ENCODE assay signal across 14 mouse cellular contexts in the genomic region with DNA sequence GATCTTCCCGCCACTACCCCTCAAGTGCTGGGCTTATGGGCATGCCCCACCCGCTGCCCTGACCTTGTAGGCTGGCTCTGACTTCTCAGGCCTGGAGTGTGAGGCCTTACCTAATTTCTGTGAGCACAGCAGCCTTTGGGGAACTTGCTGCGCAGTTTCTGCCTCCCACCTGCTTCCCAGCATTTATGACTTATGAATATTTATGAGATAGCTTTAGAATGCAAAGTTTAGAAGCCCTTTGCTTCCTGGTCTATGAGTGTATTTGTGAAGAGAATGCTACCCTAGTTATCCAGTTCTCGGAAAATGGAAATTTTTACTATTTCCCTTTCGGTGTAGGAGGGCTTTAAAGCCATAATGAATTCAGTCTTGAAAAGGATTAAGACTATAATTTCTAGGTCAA. TPM values are rescaled to one million over a fixed set of nuclear protein-coding genes. Genes with fewer than 3 reads are reported as not detected.
DNase-seq lines count a peak whose midpoint lies in the region; ATAC-seq and TF ChIP-seq lines count a peak whose summit lies in the region.
"Had no signal": no experiment of that assay in that cellular context is flagged by ENCODE, and none has a peak within 500 bp of the region (broad histone marks: within the 10 kb centered on the region; RNA-seq: fewer than 3 reads in every experiment).

No protein-coding gene starts in this region.

- intact Hi-C loops in left cerebral cortex, postnatal 14 days (cut with DNase I), result no loop called here

- peak overlapping the region; percentile 95; the same call in 1 of the 2 replicates for H3K27ac ChIP-seq in forebrain, embryonic 15.5 days (replicated peaks)
- H3K27ac ChIP-seq in forebrain, embryonic 10.5 days, result no peak overlapping the region
- peak overlapping the region; percentile 97; the same call in 1 of the 2 replicates for H3K27ac ChIP-seq in forebrain, postnatal 0 days (ENCODE audit: low read depth, low read length)
- H3K27ac ChIP-seq in midbrain, embryonic 16.5 days (ENCODE audit: low read length), result peak overlapping the region; percentile 98
- H3K27ac ChIP-seq: heart, embryonic 15.5 days; lung, embryonic 15.5 days had no signal

- H3K27me3 ChIP-seq in forebrain, embryonic 15.5 days, result no peaks in the 10 kb centered on the region
- H3K27me3 ChIP-seq in forebrain, embryonic 10.5 days (ENCODE audit: poor library complexity, severe bottlenecking), result peaks cover 51% of the 10 kb centered on the region
- H3K27me3 ChIP-seq in forebrain, postnatal 0 days (ENCODE audit: insufficient read depth, low read length), result no peaks in the 10 kb centered on the region
- no peaks in the 10 kb centered on the region for H3K27me3 ChIP-seq in midbrain, embryonic 16.5 days (ENCODE audit: control insufficient read depth, insufficient read depth, low read depth, low read length)

- H3K9me3 ChIP-seq in forebrain, embryonic 15.5 days, result no peaks in the 10 kb centered on the region
- no peaks in the 10 kb centered on the region for H3K9me3 ChIP-seq in forebrain, embryonic 10.5 days
- H3K9me3 ChIP-seq in forebrain, postnatal 0 days (ENCODE audit: low read length), result no peaks in the 10 kb centered on the region
- no peaks in the 10 kb centered on the region for H3K9me3 ChIP-seq in midbrain, embryonic 16.5 days (replicated peaks; ENCODE audit: control insufficient read depth, low read length, poor library complexity, severe bottlenecking)
- H3K9me3 ChIP-seq: embryonic facial prominence, embryonic 10.5 days; heart, embryonic 15.5 days; lung, embryonic 15.5 days had no signal

- H3K4me2 ChIP-seq in forebrain, embryonic 15.5 days (replicated peaks), result peak overlapping the region; percentile 70
- H3K4me2 ChIP-seq in forebrain, postnatal 0 days (ENCODE audit: low read depth), result peak overlapping the region; percentile 74
- peak overlapping the region; percentile 75 for H3K4me2 ChIP-seq in midbrain, embryonic 16.5 days (ENCODE audit: low read length)

- peak overlapping the region; percentile 63 for H3K4me3 ChIP-seq in forebrain, embryonic 15.5 days
- no peak overlapping the region for H3K4me3 ChIP-seq in forebrain, embryonic 10.5 days
- H3K4me3 ChIP-seq in forebrain, postnatal 0 days (ENCODE audit: low read depth, low read length), result peak overlapping the region; percentile 57
- peak overlapping the region; percentile 65 for H3K4me3 ChIP-seq in midbrain, embryonic 16.5 days (ENCODE audit: low read depth, low read length)

- TF ChIP-seq CTCF in forebrain, postnatal 0 days (IDR thresholded peaks at IDR 0.05; ENCODE audit: low read depth), result no peak

- ATAC-seq in forebrain, embryonic 15.5 days (replicated peaks), result no peak
- no peak for ATAC-seq in forebrain, postnatal 0 days
- ATAC-seq in midbrain, embryonic 16.5 days, result no peak
- ATAC-seq in megakaryocyte-erythroid progenitor cell, adult 5-6 weeks (replicated peaks; ENCODE audit: low FRiP score, low TSS enrichment, poor library complexity, severe bottlenecking), result no peak
- ATAC-seq: activated CD4-positive, CD25-positive, alpha-beta regulatory T cell, adult 4 months had no signal

- no peaks in the 10 kb centered on the region for H3K36me3 ChIP-seq in forebrain, embryonic 15.5 days
- H3K36me3 ChIP-seq in forebrain, embryonic 10.5 days (replicated peaks), result no peaks in the 10 kb centered on the region
- H3K36me3 ChIP-seq in forebrain, postnatal 0 days (ENCODE audit: insufficient read depth), result no peaks in the 10 kb centered on the region
- H3K36me3 ChIP-seq in midbrain, embryonic 16.5 days (ENCODE audit: control insufficient read depth, insufficient read depth, low read length), result no peaks in the 10 kb centered on the region
- H3K36me3 ChIP-seq: embryonic facial prominence, embryonic 10.5 days; heart, embryonic 15.5 days; lung, embryonic 15.5 days had no signal

- no peak for DNase-seq in forebrain, embryonic 10.5 days (ENCODE audit: extremely low spot score, low spot score)
- DNase-seq in left cerebral cortex, postnatal 14 days (ENCODE audit: low spot score in 2 of 2), result peak; percentile 36 to 42
- DNase-seq in left cerebral cortex, adult 9 months (ENCODE audit: low spot score in 2 of 2), result no peak
- no peak for DNase-seq in forebrain, postnatal 0 days
- no peak for DNase-seq in urinary bladder, adult 2 months (ENCODE audit: low spot score)
- DNase-seq: adrenal gland, postnatal 36 days; kidney, adult 9 months had no signal

- peaks cover 32% of the 10 kb centered on the region for H3K4me1 ChIP-seq in forebrain, embryonic 15.5 days
- H3K4me1 ChIP-seq in forebrain, embryonic 10.5 days, result peaks cover 38% of the 10 kb centered on the region
- H3K4me1 ChIP-seq in forebrain, postnatal 0 days (ENCODE audit: insufficient read depth), result peaks cover 7% of the 10 kb centered on the region; the same call in 1 of the 2 replicates
- H3K4me1 ChIP-seq in midbrain, embryonic 16.5 days (ENCODE audit: control insufficient read depth, insufficient read depth, low read length), result peaks cover 23% of the 10 kb centered on the region

- 66% methylated on average over 5 of the region's 5 CpGs for WGBS in forebrain, embryonic 15.5 days
- WGBS in forebrain, embryonic 10.5 days, result 92% methylated on average over 5 of the region's 5 CpGs
- 58% methylated on average over 5 of the region's 5 CpGs for WGBS in forebrain, postnatal 0 days
- WGBS in midbrain, embryonic 16.5 days, result 55% methylated on average over 5 of the region's 5 CpGs

- H3K9ac ChIP-seq in forebrain, embryonic 15.5 days (replicated peaks), result no peak overlapping the region
- H3K9ac ChIP-seq in forebrain, postnatal 0 days, result peak overlapping the region; percentile 95
- H3K9ac ChIP-seq in midbrain, embryonic 16.5 days (ENCODE audit: low read depth, low read length), result peak overlapping the region; percentile 88
- H3K9ac ChIP-seq: lung, embryonic 15.5 days had no signal

RNA-seq across cellular contexts. Expression of a gene that starts 2.1 kb away (rescaled TPM):
- 27.8 and 28.6 TPM in 2 replicates for polyA plus RNA-seq in forebrain, embryonic 15.5 days (2015; fragmentation: Nextera tagmentation; extraction: Ambion mirVana)
- polyA plus RNA-seq in forebrain, embryonic 10.5 days (2016; fragmentation: Nextera tagmentation; extraction: Ambion mirVana), result 8.4 and 9.0 TPM in 2 replicates
- total RNA-seq in left cerebral cortex, postnatal 14 days (2021), result 100 to 1,000 TPM; 107 to 142 TPM
- total RNA-seq in forebrain, postnatal 0 days (2014; rRNA removed), result 59.3 and 78.7 TPM in 2 replicates
- 9.3 and 17.5 TPM in 2 replicates for polyA plus RNA-seq in forebrain, postnatal 0 days (2015; fragmentation: Nextera tagmentation; extraction: Ambion mirVana)
- polyA plus RNA-seq in midbrain, embryonic 16.5 days (2015; fragmentation: Nextera tagmentation; extraction: Ambion mirVana), result 37.0 and 43.2 TPM in 2 replicates
- 34.0 and 63.0 TPM in 2 replicates for polyA plus RNA-seq in urinary bladder, adult 2 months (2012; rRNA removed)
- total RNA-seq in megakaryocyte-erythroid progenitor cell, adult 5-6 weeks (2014; fragmentation: Nextera tagmentation), result 77.2 and 89.3 TPM in 2 replicates
- total RNA-seq in megakaryocyte-erythroid progenitor cell, adult 5-6 weeks (2017), result 23.6 and 26.4 TPM in 2 replicates

RNA-seq across cellular contexts. Expression of a gene that starts 54.7 kb away (rescaled TPM):
- polyA plus RNA-seq in forebrain, embryonic 15.5 days (2015; fragmentation: Nextera tagmentation; extraction: Ambion mirVana), result 14.2 and 15.7 TPM in 2 replicates
- 8.0 and 10.3 TPM in 2 replicates for polyA plus RNA-seq in forebrain, embryonic 10.5 days (2016; fragmentation: Nextera tagmentation; extraction: Ambion mirVana)
- 10 to 100 TPM; 14.8 to 15.0 TPM for total RNA-seq in left cerebral cortex, postnatal 14 days (2021)
- 25.9 and 31.0 TPM in 2 replicates for total RNA-seq in forebrain, postnatal 0 days (2014; rRNA removed)
- 11.1 and 12.3 TPM in 2 replicates for polyA plus RNA-seq in forebrain, postnatal 0 days (2015; fragmentation: Nextera tagmentation; extraction: Ambion mirVana)
- 17.6 and 18.6 TPM in 2 replicates for polyA plus RNA-seq in midbrain, embryonic 16.5 days (2015; fragmentation: Nextera tagmentation; extraction: Ambion mirVana)
- polyA plus RNA-seq in urinary bladder, adult 2 months (2012; rRNA removed), result 14.7 and 17.2 TPM in 2 replicates
- 6.3 and 9.5 TPM in 2 replicates for total RNA-seq in megakaryocyte-erythroid progenitor cell, adult 5-6 weeks (2014; fragmentation: Nextera tagmentation)
- 6.2 and 7.1 TPM in 2 replicates for total RNA-seq in megakaryocyte-erythroid progenitor cell, adult 5-6 weeks (2017)

Comparison
In these comparisons a context has a peak if more than half of its experiments do, and no peak if none do; other contexts are left out.
1. DNase-seq: peak in left cerebral cortex, postnatal 14 days (2 of 2); none in forebrain, embryonic 10.5 days (single experiment), left cerebral cortex, adult 9 months (0 of 2), forebrain, postnatal 0 days (single experiment) and urinary bladder, adult 2 months (single experiment).
2. Peak in every context shown above with its lines, with median percentiles within 50 percentile points of each other: H3K4me2 ChIP-seq.